Mouse (Mus musculus) embryonic fibroblast, embryonic 13.5 days (primary cell): Measurements from ENCODE around the gene Tenm4. TPM values are rescaled to one million over a fixed set of nuclear protein-coding genes. Genes with fewer than 3 reads are reported as not detected.
A peak's percentile ranks its signal among the peaks of the same experiment; 100 is the strongest.
"Not testable (repeated sequence)": the region's sequence is repeated elsewhere in the genome, so short reads cannot be mapped to it uniquely, and the experiment has no call there.

Experiments used
- H3K27ac ChIP-seq: 2 replicates; pipeline ENCODE4 v1.5.1; 2012; ENCODE audit warnings: low read length, control low read depth, inconsistent platforms; ENCODE audit not compliant: insufficient read depth
- H3K4me1 ChIP-seq: 2 replicates; pipeline ENCODE4 v1.6.1; 2011; ENCODE audit warnings: low read length; ENCODE audit not compliant: control insufficient read depth, insufficient read depth
- H3K4me3 ChIP-seq: 2 replicates; pipeline ENCODE4 v1.5.1; 2011; ENCODE audit warnings: mild to moderate bottlenecking, control low read depth, low read length; ENCODE audit not compliant: insufficient read depth
- CTCF ChIP-seq: IDR thresholded peaks from 2 replicates; pipeline ENCODE4 v1.5.1; 2011; ENCODE audit warnings: mild to moderate bottlenecking, control low read depth, low read length, moderate library complexity, borderline replicate concordance; ENCODE audit not compliant: insufficient read depth
- POLR2A ChIP-seq: IDR thresholded peaks from 2 replicates; pipeline ENCODE4 v1.6.1; 2011; ENCODE audit warnings: low read depth, mild to moderate bottlenecking, control low read depth, low read length, moderate library complexity
- polyA plus RNA-seq: library from polyadenylated mRNA; stranded (reverse); fragments of >200 nt; gene quantifications from 2 replicates; pipeline ENCODE4 v1.2.4, GENCODE M21; 2011; ENCODE audit warnings: low read depth; ENCODE audit not compliant: missing spikeins, insufficient read length

Gene Tenm4
- polyA plus RNA-seq, 1 experiment: 17.3 TPM

GRCm38 (mm10) chr7:96909856-96910255 is 738.8 kb downstream of the Tenm4 start:
- H3K27ac ChIP-seq: no peak overlapping the region
- TF ChIP-seq POLR2A (no peak), CTCF (no peak)
- H3K4me1 ChIP-seq: no peaks in the 10 kb centered on the region

DNA sequence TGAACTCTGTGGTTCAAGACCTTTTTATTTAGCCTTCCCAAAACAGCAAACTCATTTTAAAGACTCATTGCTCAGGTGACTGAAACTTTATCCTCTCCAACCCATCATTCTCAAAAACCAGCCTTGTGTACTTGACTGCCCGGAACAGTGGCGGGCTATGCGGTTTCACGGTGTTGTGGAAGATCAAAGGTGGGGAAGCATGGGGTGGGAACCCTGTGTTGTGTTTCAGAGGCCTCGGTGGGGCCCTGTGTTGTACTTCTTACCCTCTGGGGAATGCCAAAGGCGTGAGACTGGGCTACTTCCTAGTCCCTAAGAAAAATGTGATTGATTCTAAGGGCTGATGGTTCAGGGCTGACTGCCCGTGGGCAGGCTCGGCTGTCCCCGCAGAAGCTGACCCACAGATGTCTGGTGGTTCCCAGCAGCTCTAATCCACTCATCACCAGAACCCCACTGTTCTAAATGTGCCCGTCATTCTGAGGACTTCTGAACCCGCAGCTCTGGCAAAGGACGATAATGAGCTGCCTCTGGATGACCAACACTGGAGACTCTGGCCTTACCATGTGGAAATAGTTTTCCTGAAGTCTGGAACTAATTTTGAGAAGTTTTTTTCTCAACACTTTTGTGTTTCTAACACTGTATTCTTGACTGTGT is 739.4 kb downstream of the Tenm4 start:
- Histone ChIP-seq H3K27ac (no peak overlapping the region), H3K4me3 (no peak overlapping the region), H3K4me1 (no peaks in the 10 kb centered on the region)
- no peak for TF ChIP-seq POLR2A
- TF ChIP-seq CTCF: no peak

More at GRCm38 (mm10) chr7:96909856-96910255, 738.8 kb downstream of the Tenm4 start:
- H3K4me3 ChIP-seq: no peak overlapping the region

GRCm38 (mm10) chr7:96914031-96914430 is 743.0 kb downstream of the Tenm4 start:
- TF ChIP-seq CTCF (peak; percentile 88; the same call in 1 of the 2 replicates), POLR2A (no peak)
- Histone ChIP-seq H3K4me1 (no peaks in the 10 kb centered on the region), H3K4me3 (no peak overlapping the region), H3K27ac (no peak overlapping the region)

DNA sequence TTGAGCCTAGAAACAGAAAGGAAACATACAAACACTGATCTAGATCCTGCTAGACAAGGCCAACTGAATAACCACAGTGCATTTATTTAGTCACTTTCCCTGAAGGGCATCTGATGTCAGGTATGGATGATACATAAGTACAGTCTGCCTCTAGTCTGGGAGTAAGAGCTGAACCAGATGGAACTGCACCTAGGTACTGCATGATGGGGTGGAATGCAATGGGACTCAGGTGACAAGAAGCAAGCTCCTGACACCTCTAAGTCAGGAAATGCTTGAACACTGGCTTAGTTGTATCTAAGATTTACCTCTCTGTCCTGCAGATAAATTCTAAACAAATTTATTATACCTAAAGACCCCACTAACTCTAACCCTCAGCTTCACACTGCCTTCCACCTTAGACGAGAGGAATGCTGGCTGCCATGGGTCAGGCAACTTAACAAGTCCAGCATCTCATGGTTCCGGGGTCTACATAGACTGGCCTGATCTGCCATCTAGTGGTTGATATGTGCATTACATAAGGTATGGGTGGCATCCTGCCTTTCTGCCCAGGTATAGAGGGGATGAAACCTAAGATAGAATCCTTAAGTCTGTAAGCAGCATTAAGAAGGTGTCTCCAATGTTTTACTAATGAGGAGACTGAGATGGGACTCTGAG is 744.5 kb downstream of the Tenm4 start:
- no peaks in the 10 kb centered on the region for H3K4me1 ChIP-seq
- TF ChIP-seq CTCF (peak; percentile 44; the same call in 1 of the 2 replicates), POLR2A (no peak)
- no peak overlapping the region for H3K4me3 ChIP-seq
- no peak overlapping the region for H3K27ac ChIP-seq

- TF ChIP-seq POLR2A: no peak
- TF ChIP-seq CTCF: no peak
- H3K4me1 ChIP-seq: no peaks in the 10 kb centered on the region
- H3K27ac ChIP-seq: no peak overlapping the region
- H3K4me3 ChIP-seq: no peak overlapping the region
Observed at GRCm38 (mm10) chr7:96920447-96921095, 749.5 kb downstream of the Tenm4 start.

DNA sequence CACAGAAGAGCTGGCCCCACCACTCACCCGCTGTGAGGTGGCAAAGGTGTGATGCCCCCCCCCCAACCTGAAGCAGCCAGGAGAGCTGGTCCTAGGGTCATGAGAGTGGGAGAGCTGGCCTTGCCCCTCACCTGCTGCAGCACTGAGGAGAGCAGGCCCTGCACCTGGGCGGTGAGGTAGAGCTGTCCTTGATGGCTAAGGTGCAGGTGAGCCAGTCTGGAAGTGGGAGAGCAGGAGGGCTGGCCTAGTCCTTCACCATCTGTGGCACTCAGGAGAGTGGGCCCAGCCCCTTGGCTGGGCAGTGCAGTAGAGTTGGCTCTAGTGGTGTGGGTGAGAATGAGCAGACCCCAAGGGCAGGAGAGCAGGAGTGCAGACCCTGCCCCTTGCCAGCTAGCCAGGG is 751.9 kb downstream of the Tenm4 start:
- no peak overlapping the region for H3K27ac ChIP-seq
- H3K4me3 ChIP-seq: no peak overlapping the region
- TF ChIP-seq POLR2A (no peak), CTCF (no peak)
- no peaks in the 10 kb centered on the region for H3K4me1 ChIP-seq

- no peak overlapping the region for H3K4me3 ChIP-seq
- H3K4me1 ChIP-seq: no peaks in the 10 kb centered on the region
- no peak for TF ChIP-seq POLR2A
- TF ChIP-seq CTCF: no peak
- H3K27ac ChIP-seq: no peak overlapping the region
Observed at GRCm38 (mm10) chr7:96943715-96944377, 772.8 kb downstream of the Tenm4 start.

GRCm38 (mm10) chr7:96946501-96946900 is 775.5 kb downstream of the Tenm4 start:
- H3K4me1 ChIP-seq, H3K27ac ChIP-seq, H3K4me3 ChIP-seq: not testable (repeated sequence)

GRCm38 (mm10) chr7:96951281-96952051 is 780.4 kb downstream of the Tenm4 start, which contains the start of gene Nars2:
Nars2 (plus strand) TSS chr7:96951505.
- peak within 1 kb of the TSS; percentile 15; the same call in 1 of the 2 replicates for H3K27ac ChIP-seq
- TF ChIP-seq POLR2A: peak; percentile 100
- no peak for TF ChIP-seq CTCF
- peak within 1 kb of the TSS; percentile 68 for H3K4me3 ChIP-seq
- no peaks in the 10 kb centered on the region; the same call in 1 of the 2 replicates for H3K4me1 ChIP-seq

GRCm38 (mm10) chr7:96952094-96952493 is 781.0 kb downstream of the Tenm4 start:
- Histone ChIP-seq H3K27ac (no peak overlapping the region), H3K4me1 (no peaks in the 10 kb centered on the region; the same call in 1 of the 2 replicates), H3K4me3 (peak overlapping the region; percentile 68)
- TF ChIP-seq CTCF (no peak), POLR2A (no peak)
